Mouse (Mus musculus) left cerebral cortex, postnatal 10 days (tissue): Measurements from ENCODE around the gene Tmem151a. TPM values are rescaled to one million over a fixed set of nuclear protein-coding genes. Genes with fewer than 3 reads are reported as not detected.
"Not testable (repeated sequence)": the region's sequence is repeated elsewhere in the genome, so short reads cannot be mapped to it uniquely, and the experiment has no call there.

Source experiments
- DNase-seq, 2 experiments: peaks; one replicate each; pipeline ENCODE4 v3.0.0; 2021 to 2022; ENCODE audit warnings: low spot score in 2 of 2, mixed read lengths in 1 of 2; ENCODE audit errors: extremely low spot score in 1 of 2
- intact Hi-C: fragments of 180-260 bp; cut with DNase I; formaldehyde crosslinking; loops from one replicate; pipeline ENCODE4 v1.15.1; 2025
- total RNA-seq, 2 experiments: library from RNA; stranded (reverse); gene quantifications; 2 replicates each; pipeline ENCODE4 v1.2.3; 2021

Tmem151a gene
- total RNA-seq, 2 experiments from 2014 or later, result 115 to 122 TPM

DNA sequence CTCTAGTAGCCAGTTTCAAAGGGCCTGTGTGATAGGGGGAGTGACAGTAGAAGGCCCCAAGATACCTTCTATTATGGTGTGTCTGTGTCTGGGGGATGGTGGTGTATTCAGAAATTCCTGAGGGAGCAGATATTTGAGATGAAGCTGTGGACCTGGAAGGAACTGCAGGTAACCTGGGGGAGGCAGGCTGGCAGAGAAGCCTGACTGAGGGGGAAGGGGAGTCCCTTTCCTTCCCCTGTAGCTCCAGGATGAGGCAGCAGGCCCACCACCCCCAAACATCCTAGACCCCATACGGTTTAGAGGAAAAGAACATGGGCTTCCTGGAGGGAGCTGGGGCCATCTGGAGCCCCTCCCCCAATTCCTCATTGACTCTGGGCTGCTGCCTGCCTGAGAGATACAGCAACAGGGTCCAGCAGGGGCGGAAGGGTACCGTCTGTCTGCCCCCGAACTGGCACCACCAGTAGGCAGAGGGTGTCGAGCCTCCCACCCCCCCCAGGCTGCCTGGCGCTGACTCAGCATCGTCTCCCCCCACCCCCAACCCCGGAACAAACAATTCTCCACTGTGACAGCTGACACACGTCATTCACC is 10.7 kb upstream of the Tmem151a start:
- intact Hi-C loops, result loop anchor here (2.0 kb wide), 1 partner anchor 55 kb away; no protein-coding TSS in a partner anchor
- peak in 1 of 2 experiments; percentile 64 for DNase-seq

DNA sequence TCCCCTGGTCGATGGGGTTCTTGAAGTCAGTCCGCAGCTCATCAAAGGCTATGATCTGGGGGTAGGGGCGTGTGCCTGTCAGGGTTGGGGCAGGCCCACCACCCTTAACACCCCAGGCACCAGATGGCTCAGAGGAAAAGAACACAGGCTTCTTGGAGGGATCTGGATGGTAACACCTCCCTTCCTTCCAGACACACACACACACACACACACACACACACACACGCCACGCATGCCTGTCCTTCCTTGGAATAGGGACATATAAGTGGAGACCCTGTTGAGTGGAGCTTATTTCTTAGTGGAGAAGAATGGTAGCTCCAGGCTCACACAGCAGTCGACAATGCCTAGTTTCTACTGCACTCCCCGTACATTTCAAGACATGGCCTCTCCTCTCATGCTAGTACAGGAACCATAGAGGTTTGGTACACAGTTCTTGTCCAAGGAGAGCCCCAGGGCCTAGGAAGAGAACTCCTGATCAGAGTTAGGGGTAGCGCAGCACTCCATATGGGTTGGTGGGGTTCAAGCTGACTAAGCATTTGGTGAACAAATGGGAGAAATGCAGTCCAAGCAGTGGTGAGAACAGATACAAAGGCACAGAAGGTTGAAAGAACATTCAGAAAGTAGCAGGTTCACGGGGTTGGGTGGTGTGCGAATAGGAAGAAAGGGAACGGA is 9.6 kb upstream of the Tmem151a start:
- DNase-seq, result peak in 1 of 2 experiments; percentile 35
- intact Hi-C loops, result loop anchor here (2.0 to 5.0 kb wide), 2 partner anchors 47 to 56 kb away; no protein-coding TSS in a partner anchor

DNA sequence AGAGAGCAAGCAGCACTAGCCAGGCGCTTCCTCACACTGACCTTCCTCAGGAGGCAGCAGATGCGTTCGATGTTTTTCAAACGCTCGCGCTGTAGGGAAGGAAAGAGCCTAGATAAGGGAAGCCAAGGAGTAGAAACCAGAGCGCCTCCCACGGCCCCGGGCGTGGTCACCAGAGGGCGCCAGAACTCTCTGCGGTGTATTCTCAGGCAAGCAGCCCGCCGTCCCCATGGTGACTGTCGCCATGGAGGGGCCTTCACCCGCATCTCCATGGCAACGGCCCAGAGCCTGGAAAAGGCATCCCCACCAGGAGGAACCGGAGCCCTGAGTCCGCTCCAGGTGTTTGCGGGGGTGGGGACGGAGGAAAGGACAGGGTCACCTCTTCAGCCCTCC is 8.9 kb upstream of the Tmem151a start:
- intact Hi-C loops, result loop anchor here (2.0 to 5.0 kb wide), 2 partner anchors 48 to 57 kb away; no protein-coding TSS in a partner anchor
- DNase-seq, result peak; percentile 96 to 97

DNA sequence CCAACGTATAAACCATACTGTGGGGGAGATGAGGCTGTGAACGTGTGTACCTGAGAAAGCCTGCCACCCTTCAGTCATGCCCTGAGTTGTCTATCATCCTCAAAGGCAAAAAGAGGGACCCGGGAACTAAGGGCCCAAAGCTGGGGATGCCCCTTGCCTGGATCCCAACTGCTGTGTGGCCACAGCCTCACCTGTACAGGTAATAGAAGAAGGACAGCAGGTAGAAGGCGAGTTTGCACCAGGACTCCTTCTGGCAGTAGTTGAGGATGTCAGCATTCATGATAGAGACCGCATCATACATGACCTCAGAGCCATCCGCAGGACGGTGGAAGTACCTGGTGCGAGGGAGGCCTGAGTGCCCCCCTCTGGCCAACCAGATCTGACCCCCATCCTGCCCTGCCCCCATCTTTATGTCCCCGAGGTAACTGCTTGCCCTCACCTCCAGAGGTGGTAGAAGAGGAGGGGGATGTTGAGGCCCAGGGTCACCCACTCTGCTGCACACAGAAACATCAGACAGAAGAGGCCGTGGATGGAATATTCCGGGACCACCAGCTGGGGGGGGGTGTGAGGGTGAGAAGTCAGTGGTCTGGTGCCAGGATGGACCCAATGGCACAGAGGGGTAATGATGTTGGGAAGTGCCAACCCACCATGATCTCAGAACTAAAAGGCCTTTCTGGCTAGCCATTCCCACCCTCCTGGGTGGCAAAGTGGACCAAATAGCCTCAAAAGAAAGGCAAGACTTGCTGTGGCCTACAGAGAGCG is 8.3 kb upstream of the Tmem151a start:
- intact Hi-C loops, result loop anchor here (2.0 to 5.0 kb wide), 2 partner anchors 49 to 57 kb away; no protein-coding TSS in a partner anchor
- peak in 1 of 2 experiments; percentile 44 for DNase-seq

DNA sequence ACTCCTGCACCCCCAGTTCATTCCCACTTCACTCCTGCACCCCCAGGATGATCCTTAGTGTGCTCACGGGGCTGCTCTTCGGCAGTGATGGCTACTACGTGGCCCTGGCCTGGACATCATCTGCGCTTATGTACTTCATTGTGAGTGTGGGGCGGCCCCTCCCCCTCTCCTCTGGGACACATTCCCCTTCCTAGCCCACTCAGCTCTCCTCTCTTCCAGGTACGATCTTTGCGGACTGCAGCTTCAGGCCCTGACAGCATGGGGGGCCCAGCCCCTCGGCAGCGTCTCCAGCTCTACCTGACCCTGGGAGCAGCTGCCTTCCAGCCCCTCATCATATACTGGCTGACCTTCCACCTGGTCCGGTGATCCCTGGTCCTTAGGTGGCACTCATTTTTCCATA is 6.8 kb upstream of the Tmem151a start:
- DNase-seq, result peak in 1 of 2 experiments; percentile 49
- intact Hi-C loops, result loop anchor here (5.0 kb wide), 1 partner anchor 50 kb away; no protein-coding TSS in a partner anchor

DNA sequence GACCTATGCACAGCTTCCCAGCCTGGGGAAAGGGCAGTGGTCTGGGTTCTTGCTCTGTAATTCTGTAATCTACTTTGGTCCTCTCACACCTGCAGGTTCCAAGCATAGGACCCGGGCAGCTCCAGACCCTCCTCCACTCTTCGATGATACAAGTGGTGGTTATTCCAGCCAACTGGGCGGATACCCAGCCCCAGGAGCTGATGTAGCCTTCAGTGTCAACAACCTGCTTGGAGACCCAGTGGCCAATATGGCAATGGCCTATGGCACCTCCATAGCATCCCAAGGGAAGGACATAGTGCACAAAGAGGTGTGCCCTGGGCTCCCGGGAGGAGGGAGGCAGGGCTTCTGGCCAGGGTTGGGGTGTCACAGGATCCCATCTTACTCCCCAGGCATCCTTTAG is 4.0 kb upstream of the Tmem151a start:
- intact Hi-C loops, result no loop called here
- DNase-seq, result peak in 1 of 2 experiments; percentile 29

DNA sequence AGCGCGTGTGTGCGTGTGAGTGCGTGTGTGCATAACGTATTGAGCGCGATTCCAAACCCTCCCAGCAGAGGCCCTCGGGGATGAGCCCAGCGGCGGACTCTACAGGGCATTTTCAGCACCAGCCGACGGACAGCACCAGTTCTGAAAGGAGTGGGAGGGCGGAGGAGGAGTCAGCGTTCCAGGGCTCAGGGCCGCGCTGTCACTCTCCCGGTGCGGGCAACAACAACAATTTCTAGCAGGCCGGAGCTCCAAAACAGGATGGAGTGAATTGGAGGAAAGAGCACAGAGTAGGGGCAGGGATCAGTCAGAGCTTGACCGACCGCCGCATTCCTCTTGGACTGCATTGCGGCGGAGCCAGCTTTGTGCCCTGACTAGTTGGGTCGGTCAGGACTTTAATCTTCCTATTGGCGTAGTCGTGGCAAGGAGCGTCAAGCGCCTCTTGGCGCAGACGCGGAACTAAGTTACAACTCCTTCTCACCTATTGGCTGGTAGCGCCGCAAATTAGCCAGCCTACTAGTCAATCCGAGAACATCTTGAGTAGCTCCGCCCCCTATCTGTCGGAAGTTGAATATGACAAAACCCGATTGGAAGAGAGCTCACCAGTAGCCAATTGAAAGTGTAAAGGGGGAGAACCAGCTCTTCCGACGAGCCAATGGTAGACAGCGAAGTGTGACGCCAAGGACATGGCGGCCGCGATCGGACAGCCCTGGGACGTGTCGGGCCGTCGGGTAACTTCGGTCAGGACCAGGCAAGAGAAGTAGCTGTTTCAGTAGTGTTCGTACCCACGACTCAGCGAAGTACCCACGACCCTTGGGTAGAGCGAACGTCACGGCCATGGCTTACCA is 2.8 kb upstream of the Tmem151a start, which contains the start of gene Yif1a:
Gene Yif1a (plus strand): TSS at position 655 of the 845 bp plus-strand sequence.
- intact Hi-C loops, result no loop called here
- DNase-seq, result peak; percentile 94 to 98

DNA sequence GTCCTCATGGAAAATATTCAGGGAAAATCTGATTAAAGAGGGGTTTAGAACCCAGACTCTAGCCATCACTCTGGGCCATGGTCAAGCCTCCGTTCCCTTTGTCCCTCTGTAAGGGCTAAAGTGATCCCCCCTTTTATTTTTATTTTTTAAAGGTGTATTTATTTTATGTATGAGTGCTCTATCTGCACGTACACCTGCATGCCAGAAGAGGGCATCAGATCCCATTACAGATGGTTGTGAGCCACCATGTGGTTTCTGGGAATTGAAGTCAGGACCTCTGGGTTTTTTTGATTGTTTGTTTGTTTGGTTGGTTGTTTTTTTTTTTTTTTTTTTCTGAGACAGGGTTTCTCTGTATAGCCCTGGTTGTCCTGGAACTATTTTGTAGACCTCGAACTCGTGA is 1.2 kb upstream of the Tmem151a start:
- DNase-seq, intact Hi-C loops: not testable (repeated sequence)

DNA sequence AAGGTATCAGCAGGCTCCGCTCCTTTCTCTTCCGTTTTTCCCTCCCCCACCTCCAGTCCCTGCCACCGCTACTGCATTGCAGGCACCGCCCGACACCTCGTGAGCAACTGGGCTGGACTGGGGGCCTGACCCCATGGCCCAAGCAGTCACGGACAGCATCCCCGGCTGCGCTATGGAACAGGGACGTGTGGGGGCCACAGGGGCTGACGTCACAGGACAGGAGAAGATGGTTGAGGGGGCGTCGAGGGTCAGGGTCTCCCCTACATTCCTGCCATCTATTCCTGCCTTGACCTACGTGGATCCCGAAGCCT is 542 bp downstream of the Tmem151a start:
- intact Hi-C loops, result no loop called here
- peak in 1 of 2 experiments; percentile 54 for DNase-seq

DNA sequence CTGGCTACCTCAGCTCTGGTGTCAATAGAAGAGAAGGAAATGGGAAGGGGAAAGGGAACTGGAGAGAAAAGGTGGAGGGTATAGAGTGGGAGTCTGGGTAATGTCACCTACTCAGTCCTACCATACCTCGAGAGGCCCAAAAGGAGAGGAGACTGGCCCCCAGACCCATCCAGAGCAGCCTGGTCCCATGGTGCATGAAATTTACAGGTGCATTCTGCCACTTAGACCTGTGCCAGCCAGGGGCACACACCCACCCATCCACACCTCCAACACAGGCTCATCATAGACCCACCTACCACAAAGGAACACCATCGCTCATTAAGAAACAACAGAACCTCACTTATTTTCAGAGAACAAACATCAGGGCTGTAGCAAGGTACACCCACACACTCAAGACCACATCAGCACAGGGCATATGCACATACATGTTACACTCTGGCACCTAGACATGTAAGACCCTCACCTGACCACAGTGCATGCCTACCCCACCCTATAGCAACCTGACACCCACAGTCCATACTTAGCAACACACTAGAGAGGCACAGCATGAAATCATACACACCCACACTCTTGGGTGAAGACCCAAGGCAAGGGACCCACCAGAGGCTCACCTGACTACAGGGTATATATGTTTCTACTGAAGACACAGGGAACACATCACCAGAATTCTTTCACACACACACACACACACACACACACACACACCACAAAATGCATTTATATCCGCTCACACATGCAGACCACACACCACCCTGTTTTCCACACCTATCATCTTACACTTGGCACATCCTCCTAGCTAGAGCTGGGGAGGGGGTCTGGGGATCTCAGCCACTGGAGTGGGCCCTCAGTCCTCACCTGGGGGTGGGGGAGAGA is 1.1 kb downstream of the Tmem151a start:
- intact Hi-C loops, result no loop called here
- no peak for DNase-seq

DNA sequence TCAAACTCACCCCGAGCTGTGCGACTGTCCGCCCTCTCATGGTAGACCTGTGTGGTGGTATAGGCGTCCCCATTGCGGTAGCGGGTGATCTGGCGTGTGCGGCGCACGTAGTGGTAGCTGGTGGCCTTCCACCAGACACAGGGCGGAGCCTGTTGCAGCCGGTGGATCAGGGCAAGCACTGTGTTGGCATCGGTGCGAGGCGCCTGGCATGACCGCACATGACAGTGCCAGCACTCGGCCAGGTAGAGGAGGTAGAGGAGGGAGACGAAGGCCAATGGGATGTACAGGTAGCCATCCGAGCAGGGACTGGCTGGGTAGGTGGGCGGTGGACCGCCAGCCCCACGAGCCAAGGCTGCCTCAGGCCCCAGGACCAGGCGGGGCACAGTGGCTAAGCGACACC is 2.7 kb downstream of the Tmem151a start:
- peak in 1 of 2 experiments; percentile 47 for DNase-seq

DNA sequence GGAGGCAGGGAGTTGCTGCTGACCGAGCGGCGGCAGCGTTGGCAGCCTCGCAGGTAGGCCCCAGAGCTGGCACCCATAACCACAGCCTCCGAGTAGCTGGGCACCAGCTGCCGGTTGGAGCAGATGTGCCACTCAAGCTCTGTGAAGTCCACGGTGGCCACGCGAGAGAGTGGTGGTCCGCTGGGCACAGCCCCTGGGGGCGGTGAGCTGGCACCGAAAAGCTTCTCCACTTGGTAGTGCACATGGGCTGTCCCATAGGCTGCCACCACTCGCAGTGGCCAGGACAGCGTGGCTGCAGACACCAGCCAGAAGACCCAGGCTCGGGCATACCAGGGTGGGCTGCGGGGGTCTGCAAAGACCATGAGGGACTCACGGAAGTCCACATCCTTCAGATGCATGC is 3.3 kb downstream of the Tmem151a start:
- intact Hi-C loops, result no loop called here
- DNase-seq, result no peak

More for the DNA sequence above, 2.7 kb downstream of the Tmem151a start:
- intact Hi-C loops, result no loop called here

DNA sequence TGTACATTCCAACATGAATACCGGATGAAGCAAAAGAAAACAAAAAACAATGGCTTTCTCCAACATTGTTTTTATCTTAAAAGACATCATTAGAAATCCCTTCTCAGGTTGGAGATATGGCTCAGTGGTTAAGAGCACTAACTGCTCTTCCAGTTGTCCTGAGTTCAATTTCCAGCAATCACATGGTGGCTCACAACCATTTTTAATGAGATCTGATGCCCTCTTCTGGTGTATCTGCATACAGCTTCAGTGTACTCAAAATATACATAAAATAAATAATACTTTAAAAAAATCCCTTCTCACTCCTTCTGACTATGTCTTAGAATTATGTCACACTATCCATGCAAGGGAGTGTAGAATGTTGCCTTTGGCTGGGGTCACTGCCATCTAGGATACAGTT is 6.1 kb downstream of the Tmem151a start:
- DNase-seq, result no peak
- intact Hi-C loops, result no loop called here

DNA sequence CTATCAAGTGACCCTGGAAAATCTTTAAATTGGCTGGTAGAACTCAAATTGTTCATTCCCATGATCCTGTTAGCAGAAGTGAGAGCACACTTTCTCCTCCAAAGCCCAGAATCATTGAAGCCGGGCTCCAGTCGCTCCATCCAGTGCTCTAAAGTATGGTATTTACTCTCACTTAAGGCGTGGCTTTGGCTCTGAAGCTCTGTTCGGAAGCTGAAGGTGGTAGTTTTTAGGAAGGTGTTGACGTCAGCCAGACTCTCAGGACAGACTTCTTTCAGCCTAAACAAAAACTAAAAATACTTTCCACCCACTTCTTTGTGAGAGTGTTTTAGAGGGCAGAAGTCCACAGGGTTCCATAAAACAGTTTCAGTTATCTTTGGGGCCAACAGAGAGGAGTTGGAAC is 11.8 kb downstream of the Tmem151a start:
- DNase-seq, result no peak
- intact Hi-C loops, result loop anchor here (2.0 kb wide), 1 partner anchor 17 kb away; no protein-coding TSS in a partner anchor

DNA sequence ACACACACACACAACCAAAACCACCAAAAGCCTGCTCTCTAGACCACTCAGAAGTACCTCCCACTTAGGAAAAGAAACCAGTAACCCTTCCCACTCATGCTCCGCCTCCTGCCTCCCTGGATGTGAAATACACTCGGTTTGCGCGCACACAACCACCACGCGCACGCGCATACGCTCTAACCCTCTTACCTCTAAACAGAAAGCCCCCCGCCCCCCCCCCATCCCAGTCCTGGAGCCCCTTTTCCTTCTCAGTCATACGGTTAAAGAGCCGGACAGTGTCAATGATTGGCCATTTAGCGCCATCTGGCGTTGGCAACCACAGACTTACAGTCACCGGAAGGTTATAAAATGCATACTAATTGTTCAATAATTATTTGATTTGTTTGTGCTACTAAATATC is 12.3 kb downstream of the Tmem151a start:
- DNase-seq, result peak in 1 of 2 experiments; percentile 60
- intact Hi-C loops, result loop anchor here (2.0 kb wide), 1 partner anchor 16 kb away; no protein-coding TSS in a partner anchor

DNA sequence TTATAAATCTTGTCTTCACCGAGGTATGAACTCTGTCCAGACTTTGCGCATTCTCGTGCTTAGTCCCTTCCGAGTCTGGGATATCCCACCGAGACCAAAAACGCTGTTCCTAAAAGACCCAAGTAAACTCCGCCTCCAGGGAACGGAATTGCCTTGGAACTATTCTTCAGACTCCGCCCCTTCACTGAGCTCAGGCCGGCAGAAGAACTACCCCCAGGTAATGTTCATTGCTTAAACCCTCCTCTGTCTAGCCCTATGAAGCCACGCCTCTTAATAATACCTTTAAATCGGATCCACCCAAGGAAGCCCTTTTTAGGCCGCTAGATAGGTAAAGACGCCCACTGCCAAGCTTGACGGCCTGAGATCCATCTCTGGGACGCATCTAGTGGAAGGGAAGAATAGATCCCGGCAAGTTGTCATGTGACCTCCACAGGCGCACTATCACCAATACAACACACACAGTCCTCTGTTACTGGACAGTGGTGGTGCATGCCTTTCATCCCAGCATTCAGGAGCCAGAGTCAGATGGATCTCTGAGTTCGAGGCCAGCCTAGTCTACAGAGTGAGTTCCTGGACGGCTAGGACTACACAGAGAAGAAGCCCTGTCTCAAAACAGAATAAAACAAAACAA is 12.8 kb downstream of the Tmem151a start:
- no peak for DNase-seq
- intact Hi-C loops, result loop anchor here (2.0 kb wide), 1 partner anchor 16 kb away; no protein-coding TSS in a partner anchor
